Mouse (Mus musculus) c-Kit-positive CD71-positive TER-119-negative erythroid progenitor cells, embryonic 14.5 days (primary cell): ENCODE measurements around the gene Cckar.
"Not testable (repeated sequence)": the region's sequence is repeated elsewhere in the genome, so short reads cannot be mapped to it uniquely, and the experiment has no call there.

Source experiments
- DNase-seq: peaks from one replicate; pipeline ENCODE4 v3.0.0-alpha.2; 2013; ENCODE audit warnings: low read depth

Gene Cckar

DNA sequence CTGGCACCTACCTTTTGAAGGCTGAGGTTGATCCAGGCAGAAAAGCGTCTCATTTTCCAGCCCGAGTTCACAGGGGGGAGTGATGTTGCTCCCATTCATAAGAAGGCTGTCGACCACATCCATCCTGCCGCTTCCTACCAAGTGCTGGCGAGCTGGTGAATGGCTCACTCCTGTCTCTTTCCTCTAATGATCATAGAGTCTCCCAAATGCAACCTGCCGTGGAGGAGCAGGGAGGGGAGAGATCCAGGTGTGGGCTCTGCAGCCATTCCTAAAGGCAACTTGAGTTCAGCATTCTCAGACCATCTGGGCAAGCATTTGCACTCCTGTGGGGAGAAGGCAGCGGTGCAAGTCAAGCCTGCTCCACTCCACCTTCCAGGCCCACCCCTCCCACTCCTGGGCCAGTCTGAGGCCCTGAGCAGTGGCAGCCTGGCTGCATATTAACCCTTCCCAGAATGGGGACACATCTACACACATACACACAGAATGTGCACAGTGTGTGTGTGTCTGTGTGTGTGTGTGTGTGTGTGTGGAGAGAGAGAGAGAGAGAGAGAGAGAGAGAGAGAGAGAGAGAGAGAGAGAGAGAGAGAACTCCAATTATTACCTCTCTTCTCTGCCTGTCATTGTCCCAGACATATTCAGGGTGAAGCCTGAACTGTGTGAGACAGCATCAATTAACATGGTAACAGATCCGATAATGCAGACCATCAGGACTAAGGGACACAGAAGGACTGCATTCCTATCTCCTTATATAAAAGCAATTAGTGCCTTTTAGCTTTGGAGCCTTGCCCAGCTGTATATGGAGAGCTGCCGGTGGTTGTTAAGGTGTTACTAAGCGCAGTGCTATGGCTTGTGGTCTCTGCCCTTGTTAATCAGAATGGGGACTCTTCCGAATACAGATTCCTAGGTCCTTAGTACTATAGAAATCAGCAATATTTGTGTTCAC, at the start of gene Cckar:
Cckar (minus strand) TSS at position 471 of the 943 bp plus-strand sequence.
- no peak for DNase-seq

DNA sequence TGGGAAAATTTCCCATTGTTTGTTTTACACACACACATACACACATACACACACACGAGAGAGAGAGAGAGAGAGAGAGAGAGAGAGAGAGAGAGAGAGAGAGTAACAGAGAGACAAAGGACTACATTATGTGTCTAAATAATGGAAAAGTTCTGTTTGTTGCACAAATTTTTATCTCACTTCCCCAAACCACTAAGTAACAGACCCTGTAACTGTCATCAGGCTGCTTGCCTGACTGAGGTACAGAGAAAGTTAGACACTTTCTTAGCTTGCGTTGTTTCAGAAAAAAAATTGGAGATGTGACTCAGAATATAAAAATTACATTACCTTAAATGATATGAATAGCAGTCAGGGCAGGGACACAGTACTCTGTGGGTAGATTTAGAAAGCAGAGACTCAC, 36.6 kb upstream of the Cckar start:
- no peak for DNase-seq

- DNase-seq: no peak
These were observed 25.4 kb upstream of the Cckar start for GRCm38 (mm10) chr5:53732933-53733332.

GRCm38 (mm10) chr5:53727606-53728005, 20.1 kb upstream of the Cckar start:
- DNase-seq: no peak

GRCm38 (mm10) chr5:53726011-53726410, 18.5 kb upstream of the Cckar start:
- no peak for DNase-seq

- no peak for DNase-seq
These were observed 9.0 kb upstream of the Cckar start for GRCm38 (mm10) chr5:53716462-53716861.

DNA sequence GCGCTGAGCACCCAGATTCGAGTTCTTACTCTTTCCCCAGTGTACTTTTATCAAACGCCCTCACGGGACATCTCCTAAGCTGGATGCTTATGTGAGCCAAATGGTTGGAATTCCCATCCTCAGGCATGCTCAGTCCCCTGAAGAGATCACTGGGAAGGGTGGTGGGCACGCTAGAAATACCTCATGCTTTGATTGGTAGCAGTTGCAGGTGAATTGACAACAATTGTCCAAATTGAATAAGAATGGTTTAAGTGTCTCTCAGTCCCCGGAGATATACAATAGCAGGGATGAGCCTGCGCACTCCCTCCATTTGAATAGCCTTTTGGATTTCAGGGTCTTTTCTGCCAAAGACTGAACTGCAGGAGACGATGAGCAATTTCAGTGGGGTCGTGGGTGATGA, 3.8 kb upstream of the Cckar start:
- DNase-seq: no peak

DNA sequence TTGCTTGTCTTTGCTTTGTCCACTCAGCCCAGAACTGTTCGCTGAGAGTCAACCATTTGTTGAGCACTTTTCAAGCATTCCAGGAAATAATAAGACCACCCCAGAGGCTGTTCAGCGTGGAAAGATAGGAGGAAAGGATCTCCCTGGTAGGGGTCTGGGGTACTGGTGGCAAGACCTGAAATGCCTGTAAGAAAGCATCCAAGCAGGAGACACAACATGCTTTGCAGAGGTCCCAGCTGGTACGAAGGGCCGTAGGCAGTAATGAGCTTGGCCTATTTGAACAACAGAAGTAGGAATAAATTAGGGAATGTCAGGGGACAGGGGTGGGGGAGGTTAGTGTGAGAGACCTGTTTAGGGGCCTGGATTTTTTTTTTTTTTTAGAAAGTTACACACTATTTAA, 686 bp upstream of the Cckar start:
- no peak for DNase-seq

GRCm38 (mm10) chr5:53702686-53703085, 4.8 kb downstream of the Cckar start:
- DNase-seq: no peak

GRCm38 (mm10) chr5:53697794-53698193, 9.7 kb downstream of the Cckar start:
- no peak for DNase-seq

- DNase-seq: no peak
These were observed 10.8 kb downstream of the Cckar start for GRCm38 (mm10) chr5:53696701-53697100.

- no peak for DNase-seq
These were observed 14.8 kb downstream of the Cckar start for GRCm38 (mm10) chr5:53692662-53693061.

DNA sequence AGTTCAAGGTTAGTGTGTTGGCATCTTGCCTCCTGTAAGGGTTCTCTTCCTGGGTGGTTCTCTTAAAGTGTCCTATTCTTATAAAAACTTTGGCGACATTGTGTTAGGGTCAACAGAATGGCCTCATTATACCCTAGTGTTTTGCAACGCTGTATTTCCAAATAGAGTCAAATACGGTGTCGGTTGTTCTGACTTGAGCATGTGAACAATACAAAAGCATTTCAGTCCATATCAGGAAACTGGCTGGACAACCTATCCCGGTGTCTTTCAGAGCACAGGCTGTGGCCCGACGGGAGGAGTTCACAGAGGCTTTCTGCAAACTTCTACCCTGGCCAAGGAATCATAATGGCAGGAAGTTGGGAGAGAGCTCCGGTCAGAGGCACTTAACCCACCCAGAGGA, 15.4 kb downstream of the Cckar start:
- DNase-seq: no peak

DNA sequence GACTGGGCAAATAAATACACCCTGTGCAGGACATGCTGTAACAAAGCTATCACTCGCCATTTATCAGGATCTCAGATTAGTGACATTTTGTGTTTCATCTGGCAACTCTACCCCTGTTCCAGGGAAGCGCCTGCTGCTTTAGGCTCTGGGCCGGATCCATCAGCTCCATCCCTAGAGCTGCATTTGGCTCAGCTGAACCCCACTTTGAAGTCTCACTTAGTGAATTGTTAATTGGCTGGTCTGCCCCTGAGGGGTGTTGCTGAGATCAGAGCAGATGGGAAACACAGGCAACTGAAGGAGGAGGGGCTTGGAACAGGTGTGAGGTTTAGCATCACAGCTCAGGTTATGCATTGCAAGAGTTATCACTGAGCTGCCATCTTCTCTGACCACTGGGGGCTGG, 15.9 kb downstream of the Cckar start:
- no peak for DNase-seq

DNA sequence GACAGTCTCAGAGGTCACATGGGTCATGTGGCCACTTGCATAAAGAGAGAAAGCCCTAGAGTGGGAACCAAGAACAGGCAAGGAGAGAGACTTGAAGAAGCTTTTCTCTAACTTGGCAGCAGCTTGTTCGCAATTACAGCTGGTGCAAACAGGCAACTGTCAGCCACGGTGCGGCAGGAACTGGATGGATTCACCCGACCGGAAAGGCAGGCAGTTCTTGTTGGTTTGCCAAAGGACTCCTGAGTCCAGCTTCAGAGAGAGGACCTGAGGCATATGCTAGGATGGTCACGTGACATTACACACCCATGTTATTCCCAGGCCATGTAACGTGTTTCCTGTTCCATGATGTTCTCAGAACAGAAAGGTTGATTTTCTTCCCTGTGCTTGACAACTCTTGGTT, 19.2 kb downstream of the Cckar start:
- DNase-seq: no peak

- no peak for DNase-seq
These were observed 21.1 kb downstream of the Cckar start for GRCm38 (mm10) chr5:53686379-53686778.

- DNase-seq: no peak
These were observed 21.9 kb downstream of the Cckar start for GRCm38 (mm10) chr5:53685623-53686022.

GRCm38 (mm10) chr5:53684417-53684816, 23.1 kb downstream of the Cckar start:
- DNase-seq: no peak

GRCm38 (mm10) chr5:53683916-53684315, 23.6 kb downstream of the Cckar start:
- no peak for DNase-seq

DNA sequence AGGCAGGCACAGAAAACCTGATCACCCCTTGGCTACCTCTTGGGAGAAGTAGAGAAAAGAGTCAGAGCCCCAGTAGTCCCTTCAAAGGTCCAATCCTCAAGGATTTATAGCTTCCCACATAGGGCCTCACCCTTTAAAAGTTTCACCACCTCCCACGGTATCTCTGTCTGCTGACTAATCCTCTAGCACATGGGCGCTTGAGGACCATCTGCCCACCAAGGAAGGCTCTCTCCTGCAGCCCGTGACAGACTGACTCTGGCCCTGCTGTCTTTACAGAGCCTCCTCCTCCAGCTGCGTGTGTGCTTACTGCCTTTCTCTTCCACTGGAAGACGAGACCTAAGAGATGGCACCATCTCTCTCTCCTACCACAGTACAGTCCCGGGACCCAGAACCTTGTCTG, 27.9 kb downstream of the Cckar start:
- DNase-seq: no peak

- no peak for DNase-seq
These were observed 29.3 kb downstream of the Cckar start for GRCm38 (mm10) chr5:53678036-53678767.

GRCm38 (mm10) chr5:53676671-53677070, 30.8 kb downstream of the Cckar start:
- no peak for DNase-seq

DNA sequence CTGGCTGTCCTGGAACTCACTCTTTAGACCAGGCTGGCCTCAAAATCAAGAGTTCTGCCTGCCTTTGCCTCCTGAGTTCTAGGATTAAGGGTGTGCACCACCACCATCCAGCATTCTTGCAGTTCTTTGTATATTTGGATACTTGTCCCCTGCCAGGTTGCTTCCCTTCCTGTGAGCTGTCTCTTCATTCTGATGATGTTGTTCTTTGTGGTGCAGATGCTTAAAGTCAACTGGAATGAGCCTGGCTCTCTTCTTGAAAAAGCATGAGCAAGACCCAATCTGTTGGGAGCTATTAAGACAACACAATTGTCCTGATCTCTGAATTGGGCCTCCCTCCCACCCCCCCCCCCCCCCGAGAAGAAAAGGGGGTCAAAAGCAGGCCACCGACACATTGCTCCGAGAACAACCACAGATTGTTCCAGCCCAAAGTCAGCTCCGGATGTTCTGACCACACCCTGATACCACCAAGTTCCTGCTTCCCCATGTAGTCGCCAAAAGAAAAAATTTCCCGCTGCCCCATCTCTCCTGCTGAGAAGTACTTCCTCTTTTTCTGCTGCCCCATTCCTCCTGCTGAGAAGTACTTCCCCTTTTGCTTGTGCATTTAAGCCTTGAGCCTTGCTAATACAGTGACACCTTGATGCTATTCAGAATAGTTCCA, 33.9 kb downstream of the Cckar start:
- DNase-seq: not testable (repeated sequence)
